Mouse (Mus musculus) CH12F3 (cell line): ENCODE results near the gene Inha.

Source experiments
- in situ Hi-C: fragments of 300-500 bp; cut with MboI; formaldehyde crosslinking; loops from 2 replicates; pipeline ENCODE4 v1.14.3; 2020; ENCODE audit warnings: low sequenced_read_pairs

The Inha gene

GRCm38 (mm10) chr1:75507006-75507405, at the start of gene Inha:
Gene Inha (plus strand): TSS chr1:75507077.
- in situ Hi-C loops, result no loop called here

GRCm38 (mm10) chr1:75457710-75458024, 49.2 kb upstream of the Inha start:
- in situ Hi-C loops, result no loop called here

GRCm38 (mm10) chr1:75458025-75458788, 48.7 kb upstream of the Inha start:
- in situ Hi-C loops, result no loop called here

GRCm38 (mm10) chr1:75458789-75459684, 47.8 kb upstream of the Inha start:
- in situ Hi-C loops, result no loop called here

GRCm38 (mm10) chr1:75460297-75460696, 46.6 kb upstream of the Inha start:
- in situ Hi-C loops, result no loop called here

GRCm38 (mm10) chr1:75462636-75463035, 44.2 kb upstream of the Inha start:
- in situ Hi-C loops, result no loop called here

GRCm38 (mm10) chr1:75463652-75464204, 43.1 kb upstream of the Inha start:
- in situ Hi-C loops, result no loop called here

GRCm38 (mm10) chr1:75467215-75467927, 39.5 kb upstream of the Inha start:
- in situ Hi-C loops, result loop anchor here (5.0 kb wide), 1 partner anchor 120 kb away; no protein-coding TSS in a partner anchor

- in situ Hi-C loops, result loop anchor here (5.0 kb wide), 1 partner anchor 122 kb away; no protein-coding TSS in a partner anchor
Measured at GRCm38 (mm10) chr1:75469287-75469825, 37.5 kb upstream of the Inha start.

- in situ Hi-C loops, result loop anchor here (5.0 kb wide), 1 partner anchor 86 kb away; no protein-coding TSS in a partner anchor
Measured at GRCm38 (mm10) chr1:75476441-75476840, 30.4 kb upstream of the Inha start.

GRCm38 (mm10) chr1:75477264-75477965, 29.5 kb upstream of the Inha start:
- in situ Hi-C loops, result loop anchor here (5.0 kb wide), 1 partner anchor 85 kb away; no protein-coding TSS in a partner anchor

- in situ Hi-C loops, result loop anchor here (5.0 kb wide), 1 partner anchor 84 kb away; no protein-coding TSS in a partner anchor
Measured at GRCm38 (mm10) chr1:75477966-75478290, 28.9 kb upstream of the Inha start.

GRCm38 (mm10) chr1:75478497-75478896, 28.4 kb upstream of the Inha start:
- in situ Hi-C loops, result loop anchor here (5.0 kb wide), 1 partner anchor 84 kb away; no protein-coding TSS in a partner anchor

- in situ Hi-C loops, result loop anchor here (5.0 kb wide), 1 partner anchor 83 kb away; no protein-coding TSS in a partner anchor
Measured at GRCm38 (mm10) chr1:75478916-75479634, 27.8 kb upstream of the Inha start, which contains the start of the genes Chpf and Tmem198. Gene Chpf (minus strand): TSS chr1:75479307. Gene Tmem198 (plus strand): TSS chr1:75479532.

GRCm38 (mm10) chr1:75479635-75479989, 27.3 kb upstream of the Inha start:
- in situ Hi-C loops, result loop anchor here (5.0 kb wide), 1 partner anchor 83 kb away; no protein-coding TSS in a partner anchor

GRCm38 (mm10) chr1:75480036-75480435, 26.8 kb upstream of the Inha start:
- in situ Hi-C loops, result no loop called here

- in situ Hi-C loops, result no loop called here
Measured at GRCm38 (mm10) chr1:75480735-75481134, 26.1 kb upstream of the Inha start.

GRCm38 (mm10) chr1:75486561-75486960, 20.3 kb upstream of the Inha start:
- in situ Hi-C loops, result no loop called here

GRCm38 (mm10) chr1:75487040-75487404, 19.9 kb upstream of the Inha start:
- in situ Hi-C loops, result no loop called here
